Mouse (Mus musculus): ENCODE measurements around the gene Mybpc1. TPM values are rescaled to one million over a fixed set of nuclear protein-coding genes. Genes with fewer than 3 reads are reported as not detected.

The Mybpc1 gene
- polyA plus RNA-seq, 1 experiment from 2014 or later, result 0.33 TPM

GRCm38 (mm10) chr10:88620809-88621208, 15.9 kb upstream of the Mybpc1 start:
- WGBS, result 93% methylated on average over 3 of the region's 3 CpGs

GRCm38 (mm10) chr10:88613051-88613450, 8.1 kb upstream of the Mybpc1 start:
- H3K27ac ChIP-seq (ENCODE audit: low read length), result no peak overlapping the region
- 80% methylated on average over 11 of the region's 11 CpGs for WGBS

More at GRCm38 (mm10) chr10:88620809-88621208, 15.9 kb upstream of the Mybpc1 start:
- no peaks in the 10 kb centered on the region for H3K36me3 ChIP-seq (ENCODE audit: control insufficient read depth, insufficient read depth, low read length)
- H3K27me3 ChIP-seq (ENCODE audit: control insufficient read depth, insufficient read depth, low read length), result no peaks in the 10 kb centered on the region
- ATAC-seq (ENCODE audit: insufficient number of reproducible peaks, insufficient read depth, low FRiP score, low read depth), result no peak
- no peaks in the 10 kb centered on the region for H3K4me1 ChIP-seq (ENCODE audit: control insufficient read depth, insufficient read depth, low read length)
- H3K4me2 ChIP-seq (replicated peaks; ENCODE audit: low read depth, low read length), result no peak overlapping the region
- H3K9ac ChIP-seq (replicated peaks; ENCODE audit: low read depth, low read length), result no peak overlapping the region
- no peaks in the 10 kb centered on the region for H3K9me3 ChIP-seq (ENCODE audit: control insufficient read depth, low read depth, low read length)
- H3K27ac ChIP-seq (ENCODE audit: low read length), result no peak overlapping the region
- no peak overlapping the region for H3K4me3 ChIP-seq (ENCODE audit: low read depth, low read length)

DNA sequence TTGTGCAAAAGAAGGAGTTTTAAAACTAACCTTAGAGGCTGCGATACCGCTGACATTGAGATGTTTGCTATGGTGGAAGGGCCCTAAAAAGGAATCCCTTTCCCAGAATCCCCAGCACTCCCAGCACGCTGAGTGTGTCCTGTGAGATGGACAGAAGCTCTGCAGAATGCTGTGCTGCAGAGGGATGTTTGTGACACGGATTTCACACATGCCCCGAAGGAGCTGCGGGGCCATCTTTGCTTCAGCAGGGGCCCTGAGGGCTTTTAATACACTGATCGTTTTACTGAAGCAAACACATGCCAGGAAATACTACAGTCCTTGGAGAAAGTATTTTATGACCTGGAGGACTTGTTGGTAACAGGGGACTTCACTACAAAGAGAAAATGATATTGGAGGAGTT, 1.7 kb upstream of the Mybpc1 start:
- Histone ChIP-seq H3K27ac (ENCODE audit: low read length) (no peak overlapping the region), H3K4me3 (ENCODE audit: low read depth, low read length) (no peak overlapping the region), H3K4me2 (replicated peaks; ENCODE audit: low read depth, low read length) (no peak overlapping the region), H3K36me3 (ENCODE audit: control insufficient read depth, insufficient read depth, low read length) (no peaks in the 10 kb centered on the region), H3K9ac (replicated peaks; ENCODE audit: low read depth, low read length) (no peak overlapping the region), H3K27me3 (ENCODE audit: control insufficient read depth, insufficient read depth, low read length) (no peaks in the 10 kb centered on the region), H3K4me1 (ENCODE audit: control insufficient read depth, insufficient read depth, low read length) (no peaks in the 10 kb centered on the region), H3K9me3 (ENCODE audit: control insufficient read depth, low read depth, low read length) (no peaks in the 10 kb centered on the region)
- WGBS, result 69% methylated on average over 7 of the region's 7 CpGs
- no peak for ATAC-seq (ENCODE audit: insufficient number of reproducible peaks, insufficient read depth, low FRiP score, low read depth)

More at GRCm38 (mm10) chr10:88613051-88613450, 8.1 kb upstream of the Mybpc1 start:
- no peak overlapping the region for H3K4me3 ChIP-seq (ENCODE audit: low read depth, low read length)
- no peak overlapping the region for H3K4me2 ChIP-seq (replicated peaks; ENCODE audit: low read depth, low read length)
- no peaks in the 10 kb centered on the region for H3K4me1 ChIP-seq (ENCODE audit: control insufficient read depth, insufficient read depth, low read length)
- H3K36me3 ChIP-seq (ENCODE audit: control insufficient read depth, insufficient read depth, low read length), result no peaks in the 10 kb centered on the region
- no peak for ATAC-seq (ENCODE audit: insufficient number of reproducible peaks, insufficient read depth, low FRiP score, low read depth)
- no peak overlapping the region for H3K9ac ChIP-seq (replicated peaks; ENCODE audit: low read depth, low read length)
- H3K27me3 ChIP-seq (ENCODE audit: control insufficient read depth, insufficient read depth, low read length), result no peaks in the 10 kb centered on the region
- no peaks in the 10 kb centered on the region for H3K9me3 ChIP-seq (ENCODE audit: control insufficient read depth, low read depth, low read length)

DNA sequence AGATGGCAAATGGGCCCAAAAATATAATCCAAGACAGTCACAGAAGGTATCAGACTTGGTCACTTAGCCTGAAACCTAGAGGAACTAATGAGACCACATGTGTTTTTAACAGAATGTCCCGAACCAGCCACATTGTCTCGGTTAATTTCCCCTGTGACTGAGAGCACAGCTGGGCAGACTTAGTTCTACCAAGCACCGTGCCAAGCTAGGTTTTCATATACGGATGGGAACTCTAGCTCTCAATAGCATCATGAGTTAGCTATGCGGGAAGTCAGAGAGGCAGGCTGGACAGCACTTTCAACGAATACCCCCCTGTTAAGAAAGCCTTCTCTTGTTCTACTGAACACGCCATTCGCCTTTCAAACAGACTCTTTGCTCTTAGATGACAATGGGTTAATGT, 1.1 kb upstream of the Mybpc1 start:
- ATAC-seq (ENCODE audit: insufficient number of reproducible peaks, insufficient read depth, low FRiP score, low read depth), result no peak
- H3K9ac ChIP-seq (replicated peaks; ENCODE audit: low read depth, low read length), result no peak overlapping the region
- no peaks in the 10 kb centered on the region for H3K36me3 ChIP-seq (ENCODE audit: control insufficient read depth, insufficient read depth, low read length)
- 74% methylated on average over 8 of the region's 8 CpGs for WGBS
- H3K27ac ChIP-seq (ENCODE audit: low read length), result no peak overlapping the region
- H3K4me1 ChIP-seq (ENCODE audit: control insufficient read depth, insufficient read depth, low read length), result no peaks in the 10 kb centered on the region
- H3K4me3 ChIP-seq (ENCODE audit: low read depth, low read length), result no peak overlapping the region
- H3K27me3 ChIP-seq (ENCODE audit: control insufficient read depth, insufficient read depth, low read length), result no peaks in the 10 kb centered on the region
- no peak overlapping the region for H3K4me2 ChIP-seq (replicated peaks; ENCODE audit: low read depth, low read length)
- H3K9me3 ChIP-seq (ENCODE audit: control insufficient read depth, low read depth, low read length), result no peaks in the 10 kb centered on the region

DNA sequence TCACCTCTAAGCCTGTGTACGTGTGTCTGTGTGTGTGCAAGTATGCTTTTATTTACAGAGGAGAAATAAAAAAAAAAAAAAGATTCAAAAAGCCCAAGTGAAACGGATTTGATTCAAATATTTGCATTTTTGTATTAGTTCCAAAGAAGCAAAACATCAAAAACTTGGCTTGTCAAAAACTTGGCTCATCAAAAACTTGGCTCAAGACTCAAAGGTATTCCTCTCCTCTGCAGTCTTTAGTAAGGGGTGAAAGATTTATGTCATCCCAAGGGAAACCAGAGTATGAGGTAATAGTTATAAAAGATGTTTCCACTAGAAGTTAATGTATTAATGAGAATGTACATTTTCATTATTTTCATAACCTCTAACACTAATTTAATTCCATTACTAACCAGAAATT, 1.2 kb downstream of the Mybpc1 start:
- Histone ChIP-seq H3K9me3 (ENCODE audit: control insufficient read depth, low read depth, low read length) (no peaks in the 10 kb centered on the region), H3K4me2 (replicated peaks; ENCODE audit: low read depth, low read length) (no peak overlapping the region), H3K27me3 (ENCODE audit: control insufficient read depth, insufficient read depth, low read length) (no peaks in the 10 kb centered on the region), H3K9ac (replicated peaks; ENCODE audit: low read depth, low read length) (no peak overlapping the region), H3K36me3 (ENCODE audit: control insufficient read depth, insufficient read depth, low read length) (no peaks in the 10 kb centered on the region), H3K27ac (ENCODE audit: low read length) (no peak overlapping the region), H3K4me1 (ENCODE audit: control insufficient read depth, insufficient read depth, low read length) (no peaks in the 10 kb centered on the region), H3K4me3 (ENCODE audit: low read depth, low read length) (no peak overlapping the region)
- no peak for ATAC-seq (ENCODE audit: insufficient number of reproducible peaks, insufficient read depth, low FRiP score, low read depth)
- WGBS, result 24% methylated on average over 2 of the region's 2 CpGs

GRCm38 (mm10) chr10:88603256-88603655, 1.7 kb downstream of the Mybpc1 start:
- Histone ChIP-seq H3K27ac (ENCODE audit: low read length) (no peak overlapping the region), H3K27me3 (ENCODE audit: control insufficient read depth, insufficient read depth, low read length) (no peaks in the 10 kb centered on the region), H3K4me1 (ENCODE audit: control insufficient read depth, insufficient read depth, low read length) (no peaks in the 10 kb centered on the region), H3K9me3 (ENCODE audit: control insufficient read depth, low read depth, low read length) (no peaks in the 10 kb centered on the region), H3K9ac (replicated peaks; ENCODE audit: low read depth, low read length) (no peak overlapping the region), H3K4me3 (ENCODE audit: low read depth, low read length) (no peak overlapping the region), H3K36me3 (ENCODE audit: control insufficient read depth, insufficient read depth, low read length) (no peaks in the 10 kb centered on the region), H3K4me2 (replicated peaks; ENCODE audit: low read depth, low read length) (no peak overlapping the region)
- no peak for ATAC-seq (ENCODE audit: insufficient number of reproducible peaks, insufficient read depth, low FRiP score, low read depth)
- 19% methylated on average over 5 of the region's 5 CpGs for WGBS

GRCm38 (mm10) chr10:88600591-88600990, 4.4 kb downstream of the Mybpc1 start:
- Histone ChIP-seq H3K9ac (replicated peaks; ENCODE audit: low read depth, low read length) (no peak overlapping the region), H3K27me3 (ENCODE audit: control insufficient read depth, insufficient read depth, low read length) (no peaks in the 10 kb centered on the region), H3K36me3 (ENCODE audit: control insufficient read depth, insufficient read depth, low read length) (no peaks in the 10 kb centered on the region), H3K4me2 (replicated peaks; ENCODE audit: low read depth, low read length) (no peak overlapping the region), H3K27ac (ENCODE audit: low read length) (no peak overlapping the region), H3K4me1 (ENCODE audit: control insufficient read depth, insufficient read depth, low read length) (no peaks in the 10 kb centered on the region), H3K4me3 (ENCODE audit: low read depth, low read length) (no peak overlapping the region), H3K9me3 (ENCODE audit: control insufficient read depth, low read depth, low read length) (no peaks in the 10 kb centered on the region)
- ATAC-seq (ENCODE audit: insufficient number of reproducible peaks, insufficient read depth, low FRiP score, low read depth), result no peak
- WGBS, result 90% methylated on average over 7 of the region's 7 CpGs

DNA sequence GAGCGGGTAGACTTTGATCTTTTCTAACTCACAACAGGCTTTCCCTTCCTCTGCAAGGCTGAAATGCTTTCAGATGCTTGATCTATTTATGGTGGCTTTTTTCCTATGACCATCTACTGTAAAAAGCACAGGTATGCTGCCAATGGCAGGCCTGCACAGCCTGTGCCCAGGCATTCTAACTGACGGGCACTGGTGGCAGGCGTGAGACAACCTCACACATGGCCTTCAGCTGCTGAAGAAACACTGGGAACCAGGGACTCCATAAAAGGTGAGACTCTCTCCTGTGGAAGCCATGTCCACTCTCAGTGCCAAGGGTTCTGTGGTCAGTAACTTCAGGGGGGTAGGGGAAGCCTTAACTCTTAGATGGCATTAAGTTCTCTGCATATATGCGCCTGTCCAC, 12.6 kb downstream of the Mybpc1 start:
- ATAC-seq (ENCODE audit: insufficient number of reproducible peaks, insufficient read depth, low FRiP score, low read depth), result no peak
- Histone ChIP-seq H3K27ac (ENCODE audit: low read length) (no peak overlapping the region), H3K4me2 (replicated peaks; ENCODE audit: low read depth, low read length) (no peak overlapping the region), H3K36me3 (ENCODE audit: control insufficient read depth, insufficient read depth, low read length) (no peaks in the 10 kb centered on the region), H3K27me3 (ENCODE audit: control insufficient read depth, insufficient read depth, low read length) (no peaks in the 10 kb centered on the region), H3K9ac (replicated peaks; ENCODE audit: low read depth, low read length) (no peak overlapping the region), H3K9me3 (ENCODE audit: control insufficient read depth, low read depth, low read length) (no peaks in the 10 kb centered on the region), H3K4me3 (ENCODE audit: low read depth, low read length) (no peak overlapping the region), H3K4me1 (ENCODE audit: control insufficient read depth, insufficient read depth, low read length) (no peaks in the 10 kb centered on the region)
- WGBS, result 91% methylated on average over 4 of the region's 4 CpGs

- H3K36me3 ChIP-seq (ENCODE audit: control insufficient read depth, insufficient read depth, low read length), result no peaks in the 10 kb centered on the region
- H3K4me3 ChIP-seq (ENCODE audit: low read depth, low read length), result no peak overlapping the region
Observed at GRCm38 (mm10) chr10:88591042-88591441, 13.9 kb downstream of the Mybpc1 start.

More at GRCm38 (mm10) chr10:88591042-88591441, 13.9 kb downstream of the Mybpc1 start:
- no peaks in the 10 kb centered on the region for H3K9me3 ChIP-seq (ENCODE audit: control insufficient read depth, low read depth, low read length)
- no peak for ATAC-seq (ENCODE audit: insufficient number of reproducible peaks, insufficient read depth, low FRiP score, low read depth)
- H3K9ac ChIP-seq (replicated peaks; ENCODE audit: low read depth, low read length), result no peak overlapping the region
- no peak overlapping the region for H3K27ac ChIP-seq (ENCODE audit: low read length)
- H3K4me1 ChIP-seq (ENCODE audit: control insufficient read depth, insufficient read depth, low read length), result no peaks in the 10 kb centered on the region
- H3K27me3 ChIP-seq (ENCODE audit: control insufficient read depth, insufficient read depth, low read length), result no peaks in the 10 kb centered on the region
- 59% methylated on average over 12 of the region's 12 CpGs for WGBS
- H3K4me2 ChIP-seq (replicated peaks; ENCODE audit: low read depth, low read length), result no peak overlapping the region

Data from stomach, embryonic 14.5 days (tissue).